Mouse (Mus musculus) lung, embryonic 16.5 days (tissue): ENCODE results near the gene Rgl1. TPM values are rescaled to one million over a fixed set of nuclear protein-coding genes. Genes with fewer than 3 reads are reported as not detected.

Experiments
- ATAC-seq: fragments of 200-750 bp; cut with Nextera tagmentation; 2 replicates; pipeline ENCODE4 v1.8.0; 2017; ENCODE audit warnings: low read depth, mild to moderate bottlenecking, moderate library complexity
- H3K27ac ChIP-seq: fragments of 300-500 bp; sonication (generic); 2 replicates; pipeline ENCODE4 v1.5.1; 2014; ENCODE audit warnings: mild to moderate bottlenecking, control low read depth, low read length
- H3K27me3 ChIP-seq: fragments of 300-500 bp; sonication (generic); 2 replicates; pipeline ENCODE4 v1.6.1; 2014; ENCODE audit warnings: low read depth, low read length, mixed read lengths; ENCODE audit not compliant: control insufficient read depth, insufficient read depth
- H3K36me3 ChIP-seq: fragments of 300-500 bp; sonication (generic); 2 replicates; pipeline ENCODE4 v1.6.1; 2014; ENCODE audit warnings: low read length; ENCODE audit not compliant: control insufficient read depth, insufficient read depth
- H3K4me1 ChIP-seq: fragments of 300-500 bp; sonication (generic); replicated peaks from 2 replicates; pipeline ENCODE4 v1.6.1; 2014; ENCODE audit warnings: low read length, mixed read lengths; ENCODE audit not compliant: control insufficient read depth, insufficient read depth
- H3K4me2 ChIP-seq: fragments of 300-500 bp; sonication (generic); 2 replicates; pipeline ENCODE4 v1.6.1; 2014; ENCODE audit warnings: low read depth, low read length, control low read depth
- H3K4me3 ChIP-seq: fragments of 300-500 bp; sonication (generic); 2 replicates; pipeline ENCODE4 v1.5.1; 2014; ENCODE audit warnings: mild to moderate bottlenecking, low read length, control low read depth
- H3K9ac ChIP-seq: fragments of 300-500 bp; sonication (generic); 2 replicates; pipeline ENCODE4 v1.6.1; 2014; ENCODE audit warnings: low read length, control low read depth
- H3K9me3 ChIP-seq: fragments of 300-500 bp; sonication (generic); 2 replicates; pipeline ENCODE4 v1.6.1; 2016; ENCODE audit warnings: low read length; ENCODE audit not compliant: control insufficient read depth
- WGBS: fragments of 180-500 bp; shearing (Covaris S2); extraction: QIAGEN DNeasy Blood & Tissue Kit; methylation state at CpG from one replicate; pipeline ENCODE4 v1.1.7; 2014; 5-methylcytosine and 5-hydroxymethylcytosine counted together
- polyA plus RNA-seq: library from polyadenylated mRNA; unstranded; fragments of >200 nt; fragmentation: Nextera tagmentation; extraction: Ambion mirVana; gene quantifications from 2 replicates; pipeline ENCODE4 v1.2.1, GENCODE M21; 2015

The Rgl1 gene
- polyA plus RNA-seq, 1 experiment from 2014 or later: 53.4 TPM

DNA sequence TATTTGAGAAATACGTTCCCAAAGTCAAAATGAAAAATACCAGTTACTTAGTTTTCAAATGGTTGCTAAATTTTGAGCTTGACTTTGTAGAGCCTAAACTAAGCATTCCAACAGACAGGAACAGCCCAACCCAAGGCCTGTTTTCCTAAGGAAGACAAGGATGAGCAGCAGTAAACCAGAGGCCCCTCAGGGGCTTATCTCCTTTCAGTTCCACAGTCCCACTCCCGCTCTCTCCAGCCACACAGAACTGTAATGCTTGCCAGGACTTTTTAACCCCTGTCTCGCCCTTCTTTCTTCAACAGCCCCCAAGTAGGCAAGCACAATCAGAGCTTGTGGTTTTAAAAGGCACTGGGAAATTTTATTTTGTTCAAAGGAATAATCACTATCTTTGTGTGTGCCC, 147.3 kb downstream of the Rgl1 start:
- peak overlapping the region; percentile 66 for H3K27ac ChIP-seq
- H3K36me3 ChIP-seq: no peaks in the 10 kb centered on the region; the same call in 1 of the 2 replicates
- no peaks in the 10 kb centered on the region; the same call in 1 of the 2 replicates for H3K9me3 ChIP-seq
- H3K27me3 ChIP-seq: no peaks in the 10 kb centered on the region; the same call in 1 of the 2 replicates
- ATAC-seq: peak; percentile 32; the same call in 1 of the 2 replicates
- H3K4me2 ChIP-seq: no peak overlapping the region
- peaks cover 34% of the 10 kb centered on the region for H3K4me1 ChIP-seq
- WGBS: 65% methylated on average over 3 of the region's 3 CpGs
- no peak overlapping the region for H3K9ac ChIP-seq
- no peak overlapping the region for H3K4me3 ChIP-seq

DNA sequence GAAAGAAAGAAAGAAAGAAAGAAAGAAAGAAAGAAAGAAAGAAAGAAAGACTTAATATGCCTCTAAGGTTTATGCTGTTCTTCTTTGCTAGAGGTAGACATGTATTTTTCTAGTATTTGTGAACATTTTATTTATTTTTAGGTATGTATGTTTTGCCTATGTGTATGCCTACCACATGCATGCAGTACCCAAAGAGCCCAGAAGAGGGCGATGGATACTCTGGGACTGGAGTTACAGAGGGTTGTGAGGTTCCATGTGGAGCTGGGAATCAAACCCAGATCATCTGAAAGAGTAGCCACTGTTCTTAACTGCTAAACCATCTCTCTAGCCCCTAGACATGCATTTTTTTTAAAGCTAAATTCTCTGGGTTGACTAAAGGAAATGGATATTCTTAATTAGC, 147.8 kb downstream of the Rgl1 start:
- no peak overlapping the region; the same call in 1 of the 2 replicates for H3K27ac ChIP-seq

DNA sequence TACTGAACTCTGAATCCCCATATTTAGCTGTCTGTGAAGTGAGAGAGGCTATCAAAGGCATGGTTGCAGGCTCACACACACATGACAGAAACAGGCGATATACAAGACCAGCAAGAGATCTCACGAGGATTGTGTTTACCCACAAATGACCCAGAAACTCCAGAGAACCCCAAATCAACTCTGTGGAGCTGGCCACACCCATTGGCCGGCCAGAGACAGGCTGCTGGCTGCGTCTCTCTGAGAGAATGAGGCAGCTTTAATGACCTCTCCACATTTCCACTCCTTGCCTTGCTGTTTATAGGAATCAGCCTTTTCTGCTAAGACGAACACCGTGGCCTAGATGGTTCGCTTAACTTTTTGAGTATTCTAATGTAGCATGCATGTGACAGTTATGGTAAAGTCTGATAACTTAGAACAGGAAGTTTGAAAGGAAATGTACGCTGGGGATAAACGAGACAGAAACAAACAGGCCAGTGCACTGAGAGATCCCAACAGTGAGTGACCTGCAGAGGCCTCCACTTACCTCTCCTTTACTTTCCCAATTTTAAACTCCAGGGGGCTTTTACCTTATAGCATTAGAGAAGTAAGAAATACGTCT, 148.3 kb downstream of the Rgl1 start:
- WGBS: 49% methylated on average over 10 of the region's 10 CpGs
- H3K27ac ChIP-seq: 0 out of 2 replicates have a peak overlapping the region, but pooled peaks have one; percentile 1
- H3K36me3 ChIP-seq: no peaks in the 10 kb centered on the region; the same call in 1 of the 2 replicates

More for the DNA sequence above, 147.8 kb downstream of the Rgl1 start:
- peaks cover 34% of the 10 kb centered on the region for H3K4me1 ChIP-seq
- no peaks in the 10 kb centered on the region; the same call in 1 of the 2 replicates for H3K27me3 ChIP-seq
- no peaks in the 10 kb centered on the region; the same call in 1 of the 2 replicates for H3K9me3 ChIP-seq
- no peak overlapping the region for H3K4me3 ChIP-seq
- 62% methylated on average over 1 of the region's 1 CpGs for WGBS
- H3K9ac ChIP-seq: no peak overlapping the region
- no peak overlapping the region for H3K4me2 ChIP-seq
- no peak for ATAC-seq
- H3K36me3 ChIP-seq: no peaks in the 10 kb centered on the region; the same call in 1 of the 2 replicates

DNA sequence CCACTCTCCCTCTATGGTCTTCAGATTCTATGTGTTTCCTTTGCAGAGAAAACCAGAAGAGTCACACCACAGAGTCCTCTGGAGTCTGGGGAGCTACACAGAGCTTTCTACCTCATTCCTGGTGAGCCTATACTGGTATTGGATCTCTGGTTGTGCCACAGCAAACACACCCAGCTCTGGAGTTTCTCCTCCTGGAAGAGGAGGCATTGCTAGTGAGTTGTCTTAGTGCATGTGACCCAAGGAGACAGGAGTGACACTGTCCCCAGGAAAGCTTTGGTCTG, 149.4 kb downstream of the Rgl1 start:
- no peaks in the 10 kb centered on the region for H3K27me3 ChIP-seq
- no peaks in the 10 kb centered on the region; the same call in 1 of the 2 replicates for H3K9me3 ChIP-seq
- H3K36me3 ChIP-seq: no peaks in the 10 kb centered on the region; the same call in 1 of the 2 replicates
- peaks cover 36% of the 10 kb centered on the region for H3K4me1 ChIP-seq
- no peak overlapping the region for H3K4me3 ChIP-seq
- H3K9ac ChIP-seq: no peak overlapping the region
- ATAC-seq: no peak
- no peak overlapping the region for H3K27ac ChIP-seq
- H3K4me2 ChIP-seq: no peak overlapping the region

More for the DNA sequence above, 148.3 kb downstream of the Rgl1 start:
- peaks cover 34% of the 10 kb centered on the region for H3K4me1 ChIP-seq
- no peak overlapping the region for H3K4me3 ChIP-seq
- H3K27me3 ChIP-seq: no peaks in the 10 kb centered on the region
- no peaks in the 10 kb centered on the region; the same call in 1 of the 2 replicates for H3K9me3 ChIP-seq
- no peak for ATAC-seq
- H3K9ac ChIP-seq: no peak overlapping the region
- no peak overlapping the region for H3K4me2 ChIP-seq

DNA sequence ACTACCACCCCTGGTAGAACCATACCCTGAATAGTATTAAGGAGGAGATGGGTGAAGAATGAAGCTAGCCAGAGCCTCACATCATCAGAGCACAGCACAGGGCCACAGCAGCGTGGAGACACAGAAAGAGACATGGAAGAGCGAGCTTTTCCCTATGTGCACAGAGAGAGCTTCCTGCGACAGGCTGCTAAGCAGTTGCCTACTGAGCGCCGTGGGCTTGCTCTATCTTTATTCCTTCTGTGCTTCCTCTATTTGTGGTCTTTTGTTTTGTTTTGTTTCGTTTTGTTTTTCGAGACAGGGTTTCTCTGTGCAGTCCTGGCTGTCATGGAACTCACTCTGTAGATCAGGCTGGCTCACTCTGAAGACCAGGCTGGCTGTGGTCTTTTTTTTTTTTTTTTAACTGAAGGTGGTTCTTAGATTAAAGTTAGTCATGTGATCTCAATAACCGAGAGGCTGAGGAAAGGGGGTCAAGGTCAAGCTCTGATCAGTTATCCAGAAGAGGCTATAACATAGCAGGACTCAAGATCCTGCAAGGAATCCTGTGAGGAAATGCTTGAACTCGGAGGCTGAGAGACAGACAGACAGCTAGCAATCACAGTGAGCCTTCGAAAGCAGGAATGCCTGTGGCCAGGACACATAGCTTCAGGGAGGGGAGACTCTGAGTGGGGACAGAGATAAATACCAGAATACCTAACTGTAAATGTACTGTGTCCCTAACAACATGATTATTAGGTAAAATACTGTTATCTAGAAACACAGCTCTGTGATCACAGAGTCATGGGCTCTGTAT, 150.0 kb downstream of the Rgl1 start:
- H3K4me1 ChIP-seq: peaks cover 33% of the 10 kb centered on the region
- 66% methylated on average over 10 of the region's 10 CpGs for WGBS
- no peak overlapping the region for H3K27ac ChIP-seq
- no peak for ATAC-seq
- no peak overlapping the region for H3K4me3 ChIP-seq
- H3K4me2 ChIP-seq: no peak overlapping the region
- no peaks in the 10 kb centered on the region; the same call in 1 of the 2 replicates for H3K9me3 ChIP-seq
- no peak overlapping the region for H3K9ac ChIP-seq
- no peaks in the 10 kb centered on the region; the same call in 1 of the 2 replicates for H3K36me3 ChIP-seq
- H3K27me3 ChIP-seq: no peaks in the 10 kb centered on the region

DNA sequence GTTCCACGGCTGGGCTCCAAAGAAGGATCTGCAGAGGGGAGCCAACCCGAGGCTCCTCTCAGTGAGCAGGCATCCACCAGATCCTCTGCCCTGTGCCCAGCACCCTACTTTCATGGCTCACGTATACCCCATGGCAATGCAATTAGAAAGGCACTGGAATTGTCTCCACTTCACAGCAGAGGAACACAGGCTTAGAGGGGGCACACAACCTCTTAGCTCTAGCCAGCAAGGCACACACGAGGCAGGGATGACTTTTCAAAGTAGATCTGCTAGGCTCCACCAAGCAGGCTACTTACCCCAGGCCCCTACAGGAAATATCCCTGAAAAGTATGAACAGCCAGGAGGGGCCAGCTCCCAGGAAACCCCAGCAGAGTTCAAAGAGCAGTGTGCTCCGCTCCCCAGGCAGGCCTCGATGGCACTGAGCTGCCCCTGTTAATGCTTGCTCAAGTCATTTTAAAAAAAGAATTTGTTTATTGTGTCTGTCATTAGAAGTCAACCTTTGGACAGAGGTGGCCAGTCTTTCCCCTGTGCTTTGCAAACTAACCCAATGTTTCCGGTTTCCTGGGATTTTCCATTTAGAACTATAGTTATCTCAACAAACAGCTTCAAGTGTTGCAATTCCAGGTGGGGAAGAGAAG, 151.3 kb downstream of the Rgl1 start:
- no peak for ATAC-seq
- Histone ChIP-seq H3K4me2 (no peak overlapping the region), H3K36me3 (no peaks in the 10 kb centered on the region; the same call in 1 of the 2 replicates), H3K4me3 (no peak overlapping the region), H3K27me3 (no peaks in the 10 kb centered on the region), H3K9me3 (no peaks in the 10 kb centered on the region; the same call in 1 of the 2 replicates), H3K4me1 (peaks cover 34% of the 10 kb centered on the region), H3K27ac (peak overlapping the region; percentile 41), H3K9ac (no peak overlapping the region)
- WGBS: 53% methylated on average over 7 of the region's 7 CpGs

DNA sequence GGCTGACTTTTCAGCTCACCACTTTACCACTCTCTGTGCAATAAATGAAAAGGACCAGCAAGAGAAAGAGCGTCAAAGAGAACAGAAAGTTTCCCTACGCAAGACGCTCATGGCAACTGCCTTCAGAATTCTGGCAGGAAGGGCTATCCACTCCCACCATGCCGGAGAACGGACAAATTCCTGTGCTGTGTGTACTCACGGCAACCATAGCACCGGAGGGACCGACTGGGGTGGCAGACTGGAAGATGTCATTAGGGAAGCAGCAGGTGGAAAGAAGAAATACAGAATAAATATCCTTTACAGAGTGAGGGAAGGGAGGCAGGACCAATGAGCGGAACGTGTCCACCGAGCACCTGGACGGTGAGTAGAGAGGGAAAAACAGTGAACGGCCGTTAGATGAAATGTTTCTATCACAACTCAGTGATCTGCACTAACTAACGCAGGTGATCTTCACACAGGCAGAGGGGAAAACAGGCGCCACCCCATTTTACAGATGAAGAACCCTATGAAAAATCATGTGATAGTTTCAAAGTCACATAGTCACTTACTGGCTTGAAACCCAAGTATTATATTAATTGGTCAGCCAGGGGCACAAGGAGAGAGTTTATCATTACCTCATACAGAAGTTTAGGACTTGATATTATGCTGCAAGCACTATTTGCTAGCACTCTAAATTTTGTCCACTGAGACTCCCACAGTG, 152.8 kb downstream of the Rgl1 start:
- H3K4me2 ChIP-seq: peak overlapping the region; percentile 21
- 70% methylated on average over 16 of the region's 16 CpGs for WGBS

DNA sequence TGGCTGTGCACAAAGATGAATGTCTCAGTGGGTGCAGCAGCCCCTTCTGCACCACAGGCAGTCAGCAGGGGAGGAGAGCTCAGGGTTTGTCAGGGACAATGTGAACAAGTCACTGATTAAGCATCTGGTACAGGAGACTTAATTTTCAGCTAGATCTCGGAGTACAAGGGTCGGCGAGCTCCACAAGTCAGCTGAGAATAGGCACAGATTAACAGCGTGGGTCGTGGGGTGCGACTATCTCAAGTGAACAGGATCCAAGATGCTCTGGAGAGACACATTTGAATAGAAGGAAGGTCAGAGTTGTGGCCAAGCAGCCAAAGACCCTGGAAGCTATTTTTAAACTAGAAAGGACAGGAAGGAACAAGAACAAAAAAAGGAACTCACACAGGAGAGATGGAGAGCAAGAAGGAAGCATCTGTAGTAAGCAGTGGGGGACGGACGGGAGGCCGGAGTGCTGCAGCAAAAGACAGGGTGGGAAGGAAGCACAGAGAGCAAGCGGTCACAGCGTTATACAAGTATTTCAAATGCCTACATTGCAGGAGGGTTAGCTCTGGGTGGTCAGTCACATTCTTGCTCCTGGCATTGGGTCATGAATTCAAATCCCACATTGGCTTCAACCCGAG, 153.5 kb downstream of the Rgl1 start:
- peak; percentile 68 for ATAC-seq
- no peaks in the 10 kb centered on the region for H3K36me3 ChIP-seq
- H3K27me3 ChIP-seq: no peaks in the 10 kb centered on the region
- peaks cover 34% of the 10 kb centered on the region for H3K4me1 ChIP-seq
- H3K9me3 ChIP-seq: no peaks in the 10 kb centered on the region
- H3K4me2 ChIP-seq: 0 out of 2 replicates have a peak overlapping the region, but pooled peaks have one; percentile 21
- no peak overlapping the region for H3K9ac ChIP-seq
- no peak overlapping the region for H3K4me3 ChIP-seq
- 68% methylated on average over 12 of the region's 12 CpGs for WGBS
- H3K27ac ChIP-seq: peak overlapping the region; percentile 81

More for the DNA sequence above, 152.8 kb downstream of the Rgl1 start:
- peaks cover 36% of the 10 kb centered on the region for H3K4me1 ChIP-seq
- H3K27me3 ChIP-seq: no peaks in the 10 kb centered on the region
- ATAC-seq: no peak
- H3K9ac ChIP-seq: no peak overlapping the region
- H3K27ac ChIP-seq: peak overlapping the region; percentile 81
- no peak overlapping the region for H3K4me3 ChIP-seq
- no peaks in the 10 kb centered on the region for H3K9me3 ChIP-seq
- no peaks in the 10 kb centered on the region for H3K36me3 ChIP-seq
